Mouse (Mus musculus): ENCODE measurements around the gene Adrm1. TPM values are rescaled to one million over a fixed set of nuclear protein-coding genes. Genes with fewer than 3 reads are reported as not detected.

The Adrm1 gene
- polyA plus RNA-seq, 1 experiment from 2014 or later, result 207 TPM

GRCm38 (mm10) chr2:180148551-180148950, 22.7 kb upstream of the Adrm1 start:
- Histone ChIP-seq H3K27me3 (ENCODE audit: control insufficient read depth, insufficient read depth, low read length) (no peaks in the 10 kb centered on the region), H3K36me3 (ENCODE audit: control insufficient read depth, insufficient read depth, low read length) (no peaks in the 10 kb centered on the region; the same call in 1 of the 2 replicates), H3K4me1 (replicated peaks; ENCODE audit: control insufficient read depth, insufficient read depth, low read length) (no peaks in the 10 kb centered on the region), H3K4me2 (ENCODE audit: low read depth, low read length, severe bottlenecking) (no peak overlapping the region), H3K9ac (ENCODE audit: low read length) (no peak overlapping the region), H3K4me3 (ENCODE audit: low read depth, low read length) (no peak overlapping the region), H3K27ac (ENCODE audit: low read depth, low read length) (no peak overlapping the region), H3K9me3 (ENCODE audit: control insufficient read depth, low read length) (no peaks in the 10 kb centered on the region)
- WGBS, result 91% methylated on average over 9 of the region's 9 CpGs
- ATAC-seq (replicated peaks; ENCODE audit: low FRiP score) (no peak), DNase-seq (ENCODE audit: low spot score) (no peak)

DNA sequence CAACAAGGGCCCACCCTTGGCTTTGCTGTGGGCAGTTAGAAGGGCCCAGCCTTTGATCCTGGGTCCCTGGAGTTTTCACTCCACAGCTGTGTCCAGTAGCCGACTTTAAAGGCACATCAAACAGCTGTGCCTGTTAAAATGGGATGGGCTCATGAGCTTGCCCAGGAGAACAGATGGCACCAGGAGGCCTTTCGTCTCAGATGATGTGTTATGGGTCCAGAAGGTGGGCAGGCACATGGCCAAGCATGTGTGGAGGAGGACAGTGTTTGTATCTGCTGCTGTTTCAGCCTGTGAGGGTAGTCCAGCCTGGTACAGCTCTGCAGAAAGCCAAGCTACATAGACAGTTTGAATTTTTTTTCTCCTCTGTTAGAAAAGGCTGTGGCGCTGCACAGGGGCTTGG, 16.5 kb upstream of the Adrm1 start:
- Histone ChIP-seq H3K27ac (ENCODE audit: low read depth, low read length) (no peak overlapping the region), H3K4me1 (replicated peaks; ENCODE audit: control insufficient read depth, insufficient read depth, low read length) (no peaks in the 10 kb centered on the region), H3K9ac (ENCODE audit: low read length) (no peak overlapping the region), H3K36me3 (ENCODE audit: control insufficient read depth, insufficient read depth, low read length) (no peaks in the 10 kb centered on the region; the same call in 1 of the 2 replicates), H3K27me3 (ENCODE audit: control insufficient read depth, insufficient read depth, low read length) (no peaks in the 10 kb centered on the region), H3K4me3 (ENCODE audit: low read depth, low read length) (no peak overlapping the region), H3K9me3 (ENCODE audit: control insufficient read depth, low read length) (no peaks in the 10 kb centered on the region), H3K4me2 (ENCODE audit: low read depth, low read length, severe bottlenecking) (no peak overlapping the region)
- DNase-seq (ENCODE audit: low spot score) (no peak), ATAC-seq (replicated peaks; ENCODE audit: low FRiP score) (no peak)
- 74% methylated on average over 3 of the region's 3 CpGs for WGBS

GRCm38 (mm10) chr2:180158627-180159026, 12.7 kb upstream of the Adrm1 start:
- H3K36me3 ChIP-seq (ENCODE audit: control insufficient read depth, insufficient read depth, low read length), result no peaks in the 10 kb centered on the region; the same call in 1 of the 2 replicates
- H3K4me2 ChIP-seq (ENCODE audit: low read depth, low read length, severe bottlenecking), result no peak overlapping the region
- ATAC-seq (replicated peaks; ENCODE audit: low FRiP score) (no peak), DNase-seq (ENCODE audit: low spot score) (no peak)
- H3K27me3 ChIP-seq (ENCODE audit: control insufficient read depth, insufficient read depth, low read length), result no peaks in the 10 kb centered on the region
- no peaks in the 10 kb centered on the region for H3K9me3 ChIP-seq (ENCODE audit: control insufficient read depth, low read length)
- H3K9ac ChIP-seq (ENCODE audit: low read length), result no peak overlapping the region
- no peak overlapping the region for H3K27ac ChIP-seq (ENCODE audit: low read depth, low read length)
- no peak overlapping the region for H3K4me3 ChIP-seq (ENCODE audit: low read depth, low read length)
- H3K4me1 ChIP-seq (replicated peaks; ENCODE audit: control insufficient read depth, insufficient read depth, low read length), result no peaks in the 10 kb centered on the region
- WGBS, result 88% methylated on average over 3 of the region's 3 CpGs

- ATAC-seq (replicated peaks; ENCODE audit: low FRiP score) (no peak), DNase-seq (ENCODE audit: low spot score) (no peak)
- H3K27ac ChIP-seq (ENCODE audit: low read depth, low read length), result no peak overlapping the region
- H3K9ac ChIP-seq (ENCODE audit: low read length), result no peak overlapping the region
- no peak overlapping the region for H3K4me3 ChIP-seq (ENCODE audit: low read depth, low read length)
- no peaks in the 10 kb centered on the region for H3K36me3 ChIP-seq (ENCODE audit: control insufficient read depth, insufficient read depth, low read length)
- H3K4me1 ChIP-seq (replicated peaks; ENCODE audit: control insufficient read depth, insufficient read depth, low read length), result no peaks in the 10 kb centered on the region; the same call in 1 of the 2 replicates
- no peaks in the 10 kb centered on the region for H3K27me3 ChIP-seq (ENCODE audit: control insufficient read depth, insufficient read depth, low read length)
- 88% methylated on average over 2 of the region's 2 CpGs for WGBS
- no peak overlapping the region for H3K4me2 ChIP-seq (ENCODE audit: low read depth, low read length, severe bottlenecking)
- no peaks in the 10 kb centered on the region for H3K9me3 ChIP-seq (ENCODE audit: control insufficient read depth, low read length)
These were observed 5.4 kb upstream of the Adrm1 start for GRCm38 (mm10) chr2:180165855-180166254.

- ATAC-seq (replicated peaks; ENCODE audit: low FRiP score) (no peak), DNase-seq (ENCODE audit: low spot score) (no peak)
- H3K27ac ChIP-seq (ENCODE audit: low read depth, low read length), result no peak overlapping the region
- no peak overlapping the region for H3K4me2 ChIP-seq (ENCODE audit: low read depth, low read length, severe bottlenecking)
- no peaks in the 10 kb centered on the region for H3K36me3 ChIP-seq (ENCODE audit: control insufficient read depth, insufficient read depth, low read length)
- H3K4me1 ChIP-seq (replicated peaks; ENCODE audit: control insufficient read depth, insufficient read depth, low read length), result no peaks in the 10 kb centered on the region; the same call in 1 of the 2 replicates
- WGBS, result 87% methylated on average over 2 of the region's 2 CpGs
- no peak overlapping the region for H3K9ac ChIP-seq (ENCODE audit: low read length)
- H3K9me3 ChIP-seq (ENCODE audit: control insufficient read depth, low read length), result no peaks in the 10 kb centered on the region
- no peak overlapping the region for H3K4me3 ChIP-seq (ENCODE audit: low read depth, low read length)
- H3K27me3 ChIP-seq (ENCODE audit: control insufficient read depth, insufficient read depth, low read length), result no peaks in the 10 kb centered on the region
These were observed 4.4 kb upstream of the Adrm1 start for GRCm38 (mm10) chr2:180166869-180167268.

DNA sequence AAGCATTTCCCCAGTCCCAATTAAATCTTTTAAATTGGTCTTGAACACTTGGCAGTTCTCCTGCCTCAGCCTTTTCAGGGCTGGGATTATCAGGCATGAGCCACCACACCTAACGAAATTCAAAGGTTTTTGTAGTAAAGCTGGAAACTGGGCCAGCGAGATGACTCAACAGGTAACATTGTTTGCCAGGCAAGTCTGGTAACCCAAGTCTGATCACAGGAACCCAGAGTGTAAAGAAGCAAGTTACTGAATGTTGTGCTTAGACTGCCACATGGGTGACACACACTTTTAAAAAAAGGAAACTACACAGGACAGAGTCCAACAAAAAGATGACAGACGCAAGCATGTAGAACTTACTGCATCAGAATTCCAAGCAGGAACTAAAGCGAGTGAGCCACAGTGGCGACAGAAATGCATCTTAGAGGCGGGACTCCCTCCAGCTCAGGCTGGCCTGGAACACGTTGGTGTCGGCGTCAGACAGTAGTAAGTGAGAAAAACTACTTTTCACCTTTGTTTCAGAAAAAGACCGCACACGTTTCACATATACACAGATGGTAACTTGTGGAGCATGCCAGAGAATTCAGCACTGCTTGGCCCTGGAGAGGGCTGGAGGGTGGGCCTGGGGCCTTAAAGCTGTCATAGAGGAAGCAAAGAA, 1.0 kb upstream of the Adrm1 start:
- H3K4me1 ChIP-seq (replicated peaks; ENCODE audit: control insufficient read depth, insufficient read depth, low read length), result peaks cover 13% of the 10 kb centered on the region
- no peak overlapping the region for H3K4me2 ChIP-seq (ENCODE audit: low read depth, low read length, severe bottlenecking)
- ATAC-seq (replicated peaks; ENCODE audit: low FRiP score) (no peak), DNase-seq (ENCODE audit: low spot score) (no peak)
- WGBS, result 87% methylated on average over 11 of the region's 11 CpGs
- H3K27me3 ChIP-seq (ENCODE audit: control insufficient read depth, insufficient read depth, low read length), result no peaks in the 10 kb centered on the region
- no peaks in the 10 kb centered on the region for H3K9me3 ChIP-seq (ENCODE audit: control insufficient read depth, low read length)
- H3K36me3 ChIP-seq (ENCODE audit: control insufficient read depth, insufficient read depth, low read length), result no peaks in the 10 kb centered on the region; the same call in 1 of the 2 replicates
- no peak overlapping the region for H3K9ac ChIP-seq (ENCODE audit: low read length)
- no peak overlapping the region for H3K4me3 ChIP-seq (ENCODE audit: low read depth, low read length)
- no peak overlapping the region; the same call in 1 of the 2 replicates for H3K27ac ChIP-seq (ENCODE audit: low read depth, low read length)

DNA sequence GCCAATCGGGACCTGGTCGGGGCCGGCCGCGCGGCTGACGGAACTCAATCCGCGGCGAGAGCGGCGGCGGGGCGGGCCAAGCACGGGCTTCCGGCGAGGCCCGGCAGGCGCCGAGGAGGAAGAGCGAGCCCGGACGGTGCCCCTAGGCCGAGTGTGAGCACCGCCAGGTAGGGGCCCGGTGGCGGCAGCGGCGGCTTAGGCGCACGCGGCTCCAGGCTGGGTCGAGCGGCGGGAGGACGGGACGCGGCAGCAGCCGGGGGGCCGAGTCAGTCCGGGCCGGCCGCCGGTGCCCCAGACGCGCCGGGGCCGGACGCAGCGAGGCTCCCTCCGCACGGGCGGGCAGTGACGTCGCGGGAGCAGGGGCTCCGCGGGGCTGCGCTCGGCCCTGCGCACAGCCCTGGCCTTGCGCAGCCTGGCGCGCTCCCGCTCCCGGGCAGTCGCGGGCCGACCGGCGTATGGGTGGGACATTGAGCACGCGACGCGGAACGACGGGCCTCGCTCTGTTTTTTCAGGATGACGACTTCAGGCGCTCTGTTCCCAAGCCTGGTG, 311 bp downstream of the Adrm1 start:
- peaks cover 13% of the 10 kb centered on the region for H3K4me1 ChIP-seq (replicated peaks; ENCODE audit: control insufficient read depth, insufficient read depth, low read length)
- peak overlapping the region; percentile 59 for H3K27ac ChIP-seq (ENCODE audit: low read depth, low read length)
- H3K4me2 ChIP-seq (ENCODE audit: low read depth, low read length, severe bottlenecking), result peak overlapping the region; percentile 91
- DNase-seq (ENCODE audit: low spot score) (no peak), ATAC-seq (replicated peaks; ENCODE audit: low FRiP score) (peak; percentile 76)
- peaks cover 2% of the 10 kb centered on the region; the same call in 1 of the 2 replicates for H3K36me3 ChIP-seq (ENCODE audit: control insufficient read depth, insufficient read depth, low read length)
- H3K4me3 ChIP-seq (ENCODE audit: low read depth, low read length), result peak overlapping the region; percentile 99
- peak overlapping the region; percentile 93 for H3K9ac ChIP-seq (ENCODE audit: low read length)
- WGBS, result under 1% methylated on average over 52 of the region's 80 CpGs
- H3K9me3 ChIP-seq (ENCODE audit: control insufficient read depth, low read length), result no peaks in the 10 kb centered on the region
- no peaks in the 10 kb centered on the region for H3K27me3 ChIP-seq (ENCODE audit: control insufficient read depth, insufficient read depth, low read length)

- no peaks in the 10 kb centered on the region for H3K9me3 ChIP-seq (ENCODE audit: control insufficient read depth, low read length)
- H3K4me2 ChIP-seq (ENCODE audit: low read depth, low read length, severe bottlenecking), result peak overlapping the region; percentile 91
- 5% methylated on average over 7 of the region's 9 CpGs for whole genome bisulfite sequencing
- peaks cover 13% of the 10 kb centered on the region for H3K4me1 ChIP-seq (replicated peaks; ENCODE audit: control insufficient read depth, insufficient read depth, low read length)
- peak overlapping the region; percentile 99 for H3K4me3 ChIP-seq (ENCODE audit: low read depth, low read length)
- peaks cover 6% of the 10 kb centered on the region; the same call in 1 of the 2 replicates for H3K36me3 ChIP-seq (ENCODE audit: control insufficient read depth, insufficient read depth, low read length)
- H3K9ac ChIP-seq (ENCODE audit: low read length), result peak overlapping the region; percentile 93
- no peak for DNase-seq (ENCODE audit: low spot score)
- ATAC-seq (replicated peaks; ENCODE audit: low FRiP score), result no peak
- no peak overlapping the region for H3K27ac ChIP-seq (ENCODE audit: low read depth, low read length)
- H3K27me3 ChIP-seq (ENCODE audit: control insufficient read depth, insufficient read depth, low read length), result no peaks in the 10 kb centered on the region
These were observed 867 bp downstream of the Adrm1 start for GRCm38 (mm10) chr2:180172152-180172551.

- peaks cover 13% of the 10 kb centered on the region for H3K4me1 ChIP-seq (replicated peaks; ENCODE audit: control insufficient read depth, insufficient read depth, low read length)
- no peaks in the 10 kb centered on the region for H3K27me3 ChIP-seq (ENCODE audit: control insufficient read depth, insufficient read depth, low read length)
- H3K4me2 ChIP-seq (ENCODE audit: low read depth, low read length, severe bottlenecking), result no peak overlapping the region
- H3K9ac ChIP-seq (ENCODE audit: low read length), result no peak overlapping the region
- no peak overlapping the region for H3K27ac ChIP-seq (ENCODE audit: low read depth, low read length)
- peaks cover 6% of the 10 kb centered on the region; the same call in 1 of the 2 replicates for H3K36me3 ChIP-seq (ENCODE audit: control insufficient read depth, insufficient read depth, low read length)
- H3K4me3 ChIP-seq (ENCODE audit: low read depth, low read length), result peak overlapping the region; percentile 99; the same call in 1 of the 2 replicates
- no peak for ATAC-seq (replicated peaks; ENCODE audit: low FRiP score)
- WGBS, result 85% methylated on average over 4 of the region's 4 CpGs
- no peak for DNase-seq (ENCODE audit: low spot score)
- H3K9me3 ChIP-seq (ENCODE audit: control insufficient read depth, low read length), result no peaks in the 10 kb centered on the region
These were observed 1.9 kb downstream of the Adrm1 start for GRCm38 (mm10) chr2:180173163-180173562.
